Mouse (Mus musculus): Measurements from ENCODE around the gene Npb. TPM values are rescaled to one million over a fixed set of nuclear protein-coding genes. Genes with fewer than 3 reads are reported as not detected.
"Not testable (repeated sequence)": the region's sequence is repeated elsewhere in the genome, so short reads cannot be mapped to it uniquely, and the experiment has no call there.

Gene Npb
- total RNA-seq, 2 experiments from 2014 or later: 1.0 to 1.3 TPM

DNA sequence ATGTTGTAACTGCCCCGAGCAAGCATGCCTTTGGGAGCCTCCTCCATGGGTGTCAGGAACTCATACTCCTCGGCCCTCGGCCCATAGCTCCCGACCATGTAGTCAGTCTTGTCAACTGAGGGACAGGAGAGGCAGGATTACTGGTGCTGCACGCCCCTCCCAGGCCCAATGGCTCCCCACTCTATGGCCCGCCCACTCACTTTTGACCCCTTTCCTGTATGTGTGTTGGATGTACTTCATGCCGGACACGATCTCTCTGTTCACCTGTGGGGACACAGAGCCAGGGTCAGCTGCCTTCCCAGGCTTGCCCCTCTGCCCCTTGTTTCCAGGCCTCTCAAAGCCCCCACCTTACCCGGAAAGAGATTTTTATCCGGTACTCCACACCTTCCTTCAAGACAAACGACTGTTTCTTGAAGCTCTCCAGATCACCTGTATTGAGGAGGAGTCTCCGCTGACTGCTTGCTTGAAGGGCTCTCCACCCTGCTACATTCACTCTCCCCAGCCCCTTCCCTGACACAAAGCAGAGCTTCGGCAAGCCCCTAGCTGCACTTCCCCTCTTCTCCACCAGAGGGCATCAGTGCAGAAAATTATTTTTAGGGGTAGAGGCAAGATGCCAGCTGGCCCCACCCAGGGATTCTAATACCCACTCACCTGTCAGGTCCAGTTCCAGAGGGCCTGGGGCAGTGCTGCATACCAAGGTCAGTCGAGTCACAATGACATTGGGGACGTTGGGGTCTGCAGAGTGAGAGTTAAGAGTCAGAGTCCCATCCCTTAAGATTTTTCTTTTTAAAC, 28.8 kb upstream of the Npb start:
- DNase-seq: peak; percentile 82

DNA sequence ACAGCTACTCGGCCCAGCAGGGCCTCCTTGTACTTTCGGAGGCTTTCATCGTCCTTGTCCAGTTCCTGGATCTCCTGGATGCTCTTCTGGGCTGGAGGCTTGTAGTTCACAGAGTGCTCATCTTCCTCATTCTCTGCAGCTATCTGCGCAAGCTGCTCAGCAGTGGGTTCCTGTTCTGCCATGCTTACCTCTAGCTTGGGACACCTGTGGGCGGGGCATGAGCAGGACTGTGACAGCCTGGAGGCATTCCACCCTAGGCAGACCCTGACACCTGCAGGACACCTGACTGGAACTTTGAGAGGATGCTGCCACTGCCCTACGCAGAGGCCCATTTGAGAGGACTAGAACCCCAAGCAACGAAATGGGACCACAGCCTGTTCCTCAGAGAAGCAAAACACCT, 28.1 kb upstream of the Npb start:
- DNase-seq: peak; percentile 19

DNA sequence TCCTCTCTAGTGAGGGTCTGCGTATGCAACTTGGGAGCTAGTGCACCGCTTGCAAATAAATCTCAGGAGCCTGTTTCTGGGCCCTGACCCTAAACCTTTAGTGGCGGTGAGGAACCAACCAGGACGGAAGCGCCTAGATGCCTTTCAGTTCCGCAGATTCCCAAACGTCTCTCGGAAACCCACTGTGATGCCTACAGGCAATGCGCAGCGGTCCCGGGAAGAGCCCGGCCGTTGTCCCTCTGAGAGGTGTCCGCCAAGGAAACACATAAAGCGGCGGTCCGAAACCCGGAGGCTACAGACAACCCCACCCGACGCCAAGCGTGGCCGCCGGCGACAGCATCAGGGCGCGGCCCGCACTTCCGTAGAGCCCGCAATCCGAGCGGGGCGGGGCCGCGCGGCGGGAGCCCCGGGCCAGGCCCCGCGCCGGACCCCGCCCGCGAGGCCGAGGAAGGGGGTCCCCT, 27.4 kb upstream of the Npb start:
- peak; percentile 52 for DNase-seq

DNA sequence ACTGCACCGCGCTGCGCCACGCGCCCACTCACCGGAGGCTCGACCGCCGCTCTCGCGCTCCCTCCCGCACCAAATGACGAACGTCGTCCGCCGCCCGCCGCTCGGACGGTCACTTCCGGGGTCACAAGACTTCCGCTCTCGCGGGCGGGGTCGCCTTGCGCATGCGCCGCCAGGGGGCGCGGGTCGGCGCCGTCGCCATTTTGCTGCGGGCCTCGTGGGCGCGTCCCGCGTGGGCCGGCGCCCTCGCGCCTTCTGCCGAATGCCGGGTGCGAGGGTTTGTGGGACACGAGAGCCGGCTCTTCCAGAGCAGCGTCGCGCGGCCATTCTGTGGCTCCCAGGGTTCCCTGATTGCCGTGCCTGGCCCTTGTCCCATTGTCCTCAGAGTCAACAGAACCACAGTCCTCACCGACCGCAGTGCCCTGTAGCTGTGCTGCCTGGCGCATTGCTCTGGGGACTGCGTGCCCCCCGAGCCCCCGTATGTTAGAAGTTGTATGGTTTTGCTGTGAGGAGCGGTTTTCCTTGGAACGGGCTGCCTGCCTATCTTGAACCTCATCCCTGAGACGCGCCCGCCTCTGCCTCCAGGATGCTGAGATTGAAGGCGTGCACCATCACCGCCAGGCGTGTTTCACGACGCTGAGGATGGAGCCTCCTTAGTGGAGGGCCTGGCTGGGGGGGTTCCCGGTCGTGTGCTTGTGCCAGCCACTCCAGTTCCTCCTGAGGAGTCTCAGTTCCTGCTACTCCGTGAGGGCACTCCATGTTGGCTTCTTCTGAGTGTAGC, 26.6 kb upstream of the Npb start, which contains the start of gene Arhgdia:
TSS of gene Arhgdia (minus strand) at position 135 of the 778 bp plus-strand sequence.
- DNase-seq: peak; percentile 93

DNA sequence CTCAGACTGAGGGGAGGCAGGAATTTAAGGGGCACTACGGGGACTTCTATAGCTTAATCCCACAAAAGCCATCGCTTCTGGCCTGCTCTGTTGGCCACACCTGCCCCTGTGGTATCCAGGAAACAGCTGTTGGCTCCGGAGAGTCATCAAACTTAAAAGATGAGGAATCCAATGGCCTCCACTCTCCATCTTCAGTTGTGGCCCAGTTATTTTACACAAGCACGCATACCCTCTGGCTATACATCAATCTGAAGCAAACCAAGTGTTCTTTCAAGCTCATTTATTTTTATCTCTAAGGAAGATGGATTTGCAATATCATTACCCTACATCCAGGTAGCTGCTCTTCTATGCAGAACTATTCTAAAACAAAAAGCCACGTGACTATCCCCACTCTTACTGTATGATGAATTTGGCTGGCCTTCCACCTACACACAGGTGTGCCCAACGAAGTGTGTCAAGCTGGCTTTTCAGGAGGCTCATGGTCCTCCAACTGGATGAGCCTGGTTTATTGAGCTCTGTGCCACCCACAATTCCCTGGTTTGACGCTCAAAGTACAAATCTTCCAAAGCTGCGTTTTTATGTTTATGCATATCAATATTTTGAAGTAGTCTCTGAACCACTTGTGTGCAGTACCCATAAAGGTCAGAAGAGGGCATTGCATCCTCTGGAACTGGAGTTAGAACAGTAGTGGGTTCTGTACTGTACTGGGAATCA, 25.9 kb upstream of the Npb start:
- peak; percentile 49 for DNase-seq

DNA sequence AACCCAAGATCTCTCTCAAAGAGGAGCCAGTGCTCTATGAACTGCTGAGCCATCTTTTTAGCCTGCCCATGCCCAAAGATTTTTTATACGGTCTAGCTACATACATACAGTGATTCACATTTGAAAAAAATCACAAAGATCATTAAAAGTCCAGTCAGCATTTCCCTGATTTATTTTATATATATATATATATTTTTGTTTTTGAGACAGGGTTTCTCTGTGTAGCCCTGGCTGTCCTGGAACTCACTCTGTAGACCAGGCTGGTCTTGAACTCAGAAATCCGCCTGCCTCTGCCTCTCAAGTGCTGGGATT, 25.3 kb upstream of the Npb start:
- DNase-seq: not testable (repeated sequence)

DNA sequence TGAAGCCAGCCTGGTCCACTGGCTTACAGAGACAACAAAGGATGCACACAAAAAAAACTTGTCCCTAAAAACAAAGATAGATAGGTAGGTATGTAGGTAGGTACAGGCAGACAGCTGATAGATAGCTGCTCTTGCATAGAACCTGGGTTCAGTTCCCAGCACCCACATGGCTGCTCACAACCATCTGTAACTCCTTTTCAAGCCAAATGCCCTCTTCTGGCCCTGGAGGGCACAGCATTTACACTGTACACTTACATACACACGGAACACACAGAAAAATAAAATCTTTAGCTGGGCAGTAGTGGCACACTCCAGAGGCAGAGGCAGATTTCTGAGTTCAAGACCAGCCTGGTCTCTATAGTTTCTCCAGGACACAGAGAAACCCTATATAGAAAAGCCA, 24.3 kb upstream of the Npb start:
- no peak for DNase-seq

DNA sequence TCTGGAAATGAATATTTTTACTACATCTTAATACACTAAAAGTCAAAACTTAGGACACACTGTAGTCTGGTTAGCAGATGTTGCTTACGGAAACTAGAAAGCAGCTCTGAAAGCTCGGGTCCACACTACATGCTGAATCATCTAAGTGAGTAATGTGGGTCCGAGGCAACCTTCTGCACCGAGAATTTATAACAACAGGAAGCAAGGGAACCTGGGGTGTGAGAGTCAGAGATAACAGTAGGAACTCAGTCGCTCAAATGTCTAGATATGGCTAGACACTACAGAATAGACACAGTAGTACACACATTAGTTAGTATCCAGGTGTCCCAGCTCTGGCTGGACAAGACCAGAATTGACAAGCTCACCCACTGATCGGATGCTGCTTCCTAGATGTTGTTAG, 19.7 kb upstream of the Npb start:
- DNase-seq: no peak

DNA sequence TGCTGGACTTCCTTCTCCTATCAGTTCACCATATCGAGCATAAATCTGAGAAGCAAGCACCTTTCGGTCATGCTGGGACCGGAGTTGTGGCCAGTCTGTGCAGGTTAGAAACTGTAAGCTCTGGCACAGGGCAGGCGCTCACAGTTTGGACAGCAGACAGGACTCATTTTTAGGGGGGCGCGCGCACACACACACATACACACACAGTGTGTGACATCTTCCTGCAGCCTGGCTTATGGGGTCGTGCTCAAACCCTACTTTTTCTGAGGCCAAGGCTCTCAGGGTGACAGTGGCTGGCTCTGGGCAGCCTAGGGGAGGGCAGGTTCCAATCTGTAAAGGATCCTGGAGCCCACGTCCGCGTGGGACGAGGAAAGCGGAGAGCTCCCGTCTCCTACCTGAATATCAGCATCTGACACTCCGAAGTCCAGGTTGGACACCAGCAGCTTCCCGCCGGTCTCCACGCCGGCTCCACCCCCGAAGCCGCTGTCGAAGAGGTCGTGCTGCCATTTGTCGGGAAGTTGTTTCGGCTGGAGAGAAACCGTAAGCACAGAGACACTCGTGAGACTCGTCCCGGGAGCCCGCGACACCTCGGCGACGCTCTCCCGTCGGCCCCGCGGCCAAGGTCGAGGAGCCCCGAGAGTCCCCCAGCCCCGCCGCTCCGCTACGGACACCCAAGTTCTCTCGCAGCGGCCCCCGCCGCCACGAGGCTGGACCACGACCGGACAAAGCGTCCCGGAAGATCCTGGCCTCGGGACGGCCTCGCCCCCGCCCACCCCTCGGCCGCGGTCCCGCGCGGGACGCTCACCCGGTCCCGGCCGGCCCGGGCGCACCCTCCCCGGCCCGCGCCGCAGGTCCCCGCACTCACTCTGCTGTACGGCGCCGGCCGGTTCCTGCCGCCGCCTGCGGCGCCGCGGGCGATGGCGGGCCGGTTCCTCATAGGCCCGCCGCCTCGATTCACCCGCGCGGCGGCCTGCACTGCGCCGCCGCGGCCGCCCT, 10.7 kb upstream of the Npb start:
- DNase-seq: no peak

DNA sequence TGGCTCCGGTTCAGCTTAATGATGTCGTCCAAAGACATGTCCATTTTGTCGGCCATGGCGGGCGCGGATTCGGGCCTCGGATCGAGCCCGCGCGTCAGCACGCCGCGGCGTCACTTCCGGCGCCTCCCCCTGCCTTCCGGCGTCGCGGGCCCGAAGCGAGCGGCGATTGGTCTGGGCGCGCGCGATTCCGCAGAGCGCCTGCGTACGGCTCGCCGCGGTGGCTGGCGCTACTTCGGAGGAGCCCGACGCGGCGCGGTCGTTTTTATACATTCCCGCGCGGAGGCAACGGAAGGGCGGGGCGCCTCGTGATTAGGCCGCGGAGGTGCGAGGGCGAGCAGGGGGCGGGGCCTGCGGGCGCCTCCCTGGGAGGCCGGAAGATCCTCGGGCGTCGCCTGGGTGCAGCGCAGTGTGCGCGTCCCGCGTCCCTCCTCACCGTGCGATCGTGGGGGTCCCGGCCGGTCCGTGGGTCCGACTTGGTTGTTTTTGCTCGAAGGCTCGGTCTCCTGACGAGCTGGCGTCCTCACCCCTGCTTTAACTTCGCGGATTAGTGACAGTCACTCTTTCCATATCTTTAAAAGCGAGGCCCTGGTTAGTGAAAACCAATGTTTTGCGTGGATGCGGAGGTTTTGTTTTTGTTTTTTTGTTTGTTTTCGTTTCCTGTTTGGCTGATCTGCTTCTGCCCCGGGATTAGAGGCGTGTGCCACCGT, 9.8 kb upstream of the Npb start, which contains the start of the genes Alyref and Anapc11:
TSS of gene Alyref (minus strand) at position 83 of the 707 bp plus-strand sequence.
TSS of gene Anapc11 (plus strand) at position 139 of the 707 bp plus-strand sequence.
- peak; percentile 96 for DNase-seq

DNA sequence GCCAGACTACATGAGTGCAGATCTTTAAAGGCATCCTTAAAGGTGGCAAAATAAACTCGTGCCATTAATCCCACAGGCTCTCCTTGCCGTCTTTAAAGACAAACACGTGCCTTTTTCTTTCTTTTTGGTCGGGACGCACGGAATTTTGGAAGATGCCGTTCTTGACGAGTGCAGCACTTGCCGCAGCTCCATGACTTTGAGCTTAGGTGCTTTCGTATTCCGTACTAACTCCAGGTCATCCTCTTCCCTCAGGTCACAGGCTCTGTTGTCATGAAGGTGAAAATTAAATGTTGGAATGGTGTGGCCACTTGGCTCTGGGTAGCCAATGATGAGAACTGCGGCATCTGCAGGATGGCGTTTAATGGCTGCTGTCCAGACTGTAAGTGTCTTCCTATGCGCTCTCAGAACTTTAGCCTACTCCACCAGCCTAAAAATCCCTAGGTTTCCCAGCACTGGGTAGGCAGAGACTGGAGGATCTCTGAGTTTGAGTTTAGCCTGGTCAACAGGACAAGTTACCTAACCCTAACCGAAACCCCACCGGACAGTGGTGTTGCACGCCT, 9.2 kb upstream of the Npb start:
- DNase-seq: no peak

DNA sequence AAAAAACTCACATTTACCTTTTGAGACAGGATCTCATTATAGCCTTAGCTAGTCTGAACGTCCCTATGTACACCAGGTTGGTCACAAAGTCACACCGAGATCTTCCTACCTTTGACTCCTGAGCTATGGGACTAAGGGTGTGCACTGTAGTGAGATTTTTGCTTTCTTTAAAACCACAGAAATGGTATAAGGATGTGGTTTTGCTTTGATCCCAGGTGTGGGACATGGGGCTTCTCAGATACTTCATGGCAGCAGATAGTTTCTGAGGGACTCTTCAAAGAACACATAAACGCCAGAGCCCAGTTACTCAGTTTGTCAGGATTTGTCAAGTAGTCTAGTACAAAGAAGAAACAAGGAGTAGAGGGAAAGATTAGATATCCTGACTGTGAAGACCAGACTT, 7.6 kb upstream of the Npb start:
- no peak for DNase-seq

DNA sequence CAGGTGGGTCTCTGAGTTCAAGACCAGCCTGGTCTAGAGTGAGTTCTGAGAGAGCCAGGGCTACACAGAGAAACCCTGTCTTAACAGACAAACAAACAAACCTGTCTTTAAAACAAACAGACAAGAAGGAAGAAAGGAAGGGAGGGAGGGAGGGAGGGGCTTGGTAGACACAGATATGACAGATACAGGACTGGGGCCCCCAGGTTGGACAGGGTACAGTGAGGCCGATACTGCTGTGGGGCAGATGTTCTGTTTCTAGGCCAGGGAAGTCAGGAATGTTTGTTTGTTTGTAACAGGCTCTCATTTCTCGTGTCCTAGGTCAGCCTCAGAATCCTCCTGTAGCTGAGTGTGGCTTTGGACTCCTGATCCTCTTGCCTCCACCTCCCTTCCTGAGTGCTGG, 4.7 kb upstream of the Npb start:
- no peak for DNase-seq

DNA sequence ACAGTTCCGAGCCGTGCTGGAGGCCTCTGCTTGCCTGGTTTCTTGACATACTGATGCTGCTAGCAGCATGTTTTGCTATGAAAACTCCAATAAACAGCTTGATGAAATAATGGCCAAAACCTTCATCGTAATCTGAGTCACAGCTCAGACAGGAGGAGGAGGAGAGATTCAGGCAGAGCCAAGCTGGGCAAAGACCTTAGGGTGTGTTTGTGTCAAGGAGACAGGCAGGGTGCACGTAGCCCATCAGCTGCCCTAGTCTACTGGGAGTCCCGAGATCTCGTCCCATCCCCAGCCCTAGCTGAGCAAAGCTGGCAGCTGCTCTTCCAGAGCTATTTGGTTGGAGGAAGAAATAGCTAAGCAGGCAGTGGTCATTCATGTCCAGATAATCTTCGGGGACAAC, 2.6 kb upstream of the Npb start:
- DNase-seq: no peak

DNA sequence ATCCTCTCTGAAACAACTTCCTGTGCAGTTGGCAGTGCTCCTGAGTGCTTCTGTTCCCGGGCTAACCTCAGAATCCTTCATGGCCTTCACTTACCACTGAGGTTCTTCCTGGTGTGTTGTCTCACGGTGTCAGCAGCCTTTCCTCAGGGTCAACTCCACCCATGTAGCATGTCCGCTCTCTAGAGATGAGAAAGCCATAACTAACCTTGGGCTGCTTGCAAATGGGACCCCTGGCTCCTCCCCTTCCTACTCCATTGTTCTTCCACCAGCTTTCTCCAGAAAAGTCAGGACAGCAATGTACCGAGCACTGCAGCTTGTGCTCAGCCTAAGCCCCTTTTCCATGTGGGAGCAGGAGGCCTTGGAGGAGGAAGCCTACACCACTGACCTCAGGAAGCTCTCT, 1.5 kb upstream of the Npb start:
- DNase-seq: no peak

DNA sequence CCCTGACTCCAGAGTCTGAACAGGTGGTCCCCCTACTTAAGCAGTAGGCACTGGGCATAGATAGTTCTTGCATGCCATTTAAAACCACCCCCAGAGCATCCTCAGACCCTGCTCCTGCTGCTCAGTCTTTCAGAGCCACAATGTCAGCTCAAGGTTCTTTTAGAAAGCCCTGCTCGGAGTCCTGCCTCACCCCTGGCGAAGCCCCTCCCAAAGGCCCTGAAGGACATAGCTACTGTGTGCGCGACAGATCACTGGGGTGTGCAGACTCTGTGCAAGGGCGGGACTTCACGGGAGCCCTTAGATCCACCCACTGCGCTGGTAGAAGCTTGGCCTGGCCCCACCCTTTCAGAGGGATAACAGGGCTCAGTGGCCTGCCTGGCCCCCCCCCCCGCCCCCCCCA, 973 bp downstream of the Npb start:
- peak; percentile 63 for DNase-seq

DNA sequence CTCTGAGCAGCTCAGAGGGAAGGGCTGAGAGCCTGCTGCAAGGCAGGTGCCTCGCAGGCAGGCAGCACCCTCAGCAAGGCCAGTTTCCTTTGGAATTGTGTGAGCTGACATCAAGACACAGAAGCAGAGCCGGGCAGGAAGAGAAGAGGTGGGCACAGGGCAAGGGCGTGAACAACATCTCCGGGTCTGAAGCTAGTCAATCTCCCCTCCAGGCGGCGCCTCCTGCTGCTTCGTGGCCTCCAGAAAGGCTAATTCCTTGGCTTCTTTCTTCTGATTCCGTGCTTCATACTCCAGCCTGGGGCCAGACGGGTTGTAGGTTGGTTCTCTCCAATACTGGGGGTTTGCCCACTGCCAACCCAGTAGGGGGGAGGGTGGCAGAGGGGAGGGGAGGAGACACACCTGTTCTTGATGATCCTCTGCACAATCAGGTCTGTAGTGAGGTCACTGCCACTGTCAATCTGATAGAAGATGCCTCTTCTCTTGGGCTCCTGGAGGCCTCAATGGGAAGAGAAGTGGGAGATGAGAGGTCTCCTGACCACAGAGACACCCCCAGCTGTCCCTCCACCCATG, 2.3 kb downstream of the Npb start:
- DNase-seq: no peak

DNA sequence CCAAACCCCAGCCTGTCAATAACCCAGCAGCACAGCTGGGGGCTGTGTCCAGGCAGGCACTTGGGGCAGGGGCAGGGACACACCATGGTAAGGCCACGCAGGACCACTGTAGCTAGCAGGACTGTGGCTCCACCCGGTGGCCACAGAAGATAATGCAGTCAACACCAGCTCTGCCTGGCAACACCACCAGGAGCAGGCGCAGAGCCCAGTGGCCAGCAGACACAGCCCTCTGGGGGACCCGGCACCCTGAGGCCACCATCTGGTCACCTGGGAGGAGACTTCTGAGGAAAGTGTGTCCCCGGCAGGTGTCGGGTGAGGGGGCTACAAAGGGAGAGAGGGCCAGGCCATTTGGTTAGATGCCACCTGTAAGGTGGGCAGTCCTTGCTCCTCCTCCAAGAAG, 4.5 kb downstream of the Npb start:
- peak; percentile 87 for DNase-seq

DNA sequence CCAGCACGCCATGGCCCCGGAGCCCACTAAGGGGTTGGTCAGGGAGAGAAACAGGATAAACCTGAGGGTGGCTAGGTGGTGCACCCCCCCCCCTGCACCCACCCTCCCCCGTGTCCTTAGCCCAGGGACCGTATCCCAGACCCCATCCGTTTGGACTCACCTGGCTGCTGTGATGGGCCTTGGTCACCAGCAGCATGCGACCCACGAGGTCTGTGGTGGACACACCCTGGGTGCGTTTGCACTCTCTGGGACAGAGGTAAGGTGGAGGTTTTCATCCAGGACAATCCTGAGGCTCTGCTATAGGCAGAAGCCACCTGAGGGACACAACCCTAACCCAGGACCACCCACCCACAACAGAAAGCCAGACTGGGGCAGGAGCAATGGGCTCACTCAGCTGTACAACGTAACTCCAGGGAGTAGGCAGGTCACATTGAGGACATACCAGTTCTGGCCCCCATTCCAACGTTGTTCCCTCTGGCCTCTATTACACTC, 5.2 kb downstream of the Npb start:
- no peak for DNase-seq

DNA sequence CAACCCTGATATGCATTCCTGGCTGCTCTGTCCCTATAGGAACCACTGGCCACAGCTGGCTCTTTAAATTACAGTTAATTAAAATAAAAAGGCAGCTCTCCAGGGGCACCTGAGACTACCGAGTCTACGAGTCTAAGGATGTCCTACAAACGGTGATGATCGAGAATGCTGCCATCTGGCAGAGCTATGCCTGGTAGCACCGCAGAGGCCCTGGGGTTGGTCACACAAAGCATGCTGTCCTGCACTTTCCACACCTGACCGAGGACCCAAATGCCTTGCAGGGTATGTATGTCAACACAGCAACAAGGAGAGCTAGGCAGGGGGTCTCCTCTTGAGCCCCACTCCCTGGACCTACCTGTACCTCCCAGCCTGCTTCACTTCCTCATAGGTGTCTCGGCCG, 5.7 kb downstream of the Npb start:
- DNase-seq: no peak
